Mouse (Mus musculus): ENCODE measurements around the gene Sesn3.
"Not testable (repeated sequence)": the region's sequence is repeated elsewhere in the genome, so short reads cannot be mapped to it uniquely, and the experiment has no call there.

Gene Sesn3

GRCm38 (mm10) chr9:14274986-14275720 is at the start of gene Sesn3:
TSS of gene Sesn3 (plus strand) at chr9:14275067.
- peak; percentile 96 for DNase-seq (ENCODE audit: low read depth, low spot score)

GRCm38 (mm10) chr9:14227086-14227485 is 47.8 kb upstream of the Sesn3 start:
- not testable (repeated sequence) for DNase-seq (ENCODE audit: low read depth, low spot score)

- DNase-seq (ENCODE audit: low read depth, low spot score), result no peak
These were observed 41.0 kb upstream of the Sesn3 start for GRCm38 (mm10) chr9:14233702-14234373.

GRCm38 (mm10) chr9:14235286-14235685 is 39.6 kb upstream of the Sesn3 start:
- no peak for DNase-seq (ENCODE audit: low read depth, low spot score)

- not testable (repeated sequence) for DNase-seq (ENCODE audit: low read depth, low spot score)
These were observed 33.9 kb upstream of the Sesn3 start for GRCm38 (mm10) chr9:14241003-14241402.

GRCm38 (mm10) chr9:14242308-14242707 is 32.6 kb upstream of the Sesn3 start:
- peak; percentile 57 for DNase-seq (ENCODE audit: low read depth, low spot score)

GRCm38 (mm10) chr9:14244528-14244927 is 30.3 kb upstream of the Sesn3 start:
- no peak for DNase-seq (ENCODE audit: low read depth, low spot score)

GRCm38 (mm10) chr9:14245013-14245586 is 29.8 kb upstream of the Sesn3 start:
- DNase-seq (ENCODE audit: low read depth, low spot score), result no peak

- DNase-seq (ENCODE audit: low read depth, low spot score), result peak; percentile 77
These were observed 28.7 kb upstream of the Sesn3 start for GRCm38 (mm10) chr9:14246016-14246799.

- peak; percentile 53 for DNase-seq (ENCODE audit: low read depth, low spot score)
These were observed 27.2 kb upstream of the Sesn3 start for GRCm38 (mm10) chr9:14247480-14248208.

- no peak for DNase-seq (ENCODE audit: low read depth, low spot score)
These were observed 26.7 kb upstream of the Sesn3 start for GRCm38 (mm10) chr9:14248209-14248596.

- DNase-seq (ENCODE audit: low read depth, low spot score), result no peak
These were observed 13.7 kb upstream of the Sesn3 start for GRCm38 (mm10) chr9:14261150-14261549.

GRCm38 (mm10) chr9:14262568-14262972 is 12.3 kb upstream of the Sesn3 start:
- no peak for DNase-seq (ENCODE audit: low read depth, low spot score)

- no peak for DNase-seq (ENCODE audit: low read depth, low spot score)
These were observed 8.4 kb upstream of the Sesn3 start for GRCm38 (mm10) chr9:14266470-14266869.

GRCm38 (mm10) chr9:14268578-14268977 is 6.3 kb upstream of the Sesn3 start:
- no peak for DNase-seq (ENCODE audit: low read depth, low spot score)

- no peak for DNase-seq (ENCODE audit: low read depth, low spot score)
These were observed 1.9 kb upstream of the Sesn3 start for GRCm38 (mm10) chr9:14272921-14273320.

- DNase-seq (ENCODE audit: low read depth, low spot score), result no peak
These were observed 281 bp upstream of the Sesn3 start for GRCm38 (mm10) chr9:14274586-14274985.

GRCm38 (mm10) chr9:14275792-14276480 is 1.1 kb downstream of the Sesn3 start:
- DNase-seq (ENCODE audit: low read depth, low spot score), result peak; percentile 100

GRCm38 (mm10) chr9:14276481-14277287 is 1.8 kb downstream of the Sesn3 start:
- DNase-seq (ENCODE audit: low read depth, low spot score), result peak; percentile 60

Data from brain, adult 2 months (tissue).